Mouse (Mus musculus) kidney, adult 8-10 months (tissue): ENCODE measurements at regions not wholly inside any gene's neighbourhood (a gene's known extent, or its start where the extent isn't known, plus 50 kb on each side); places are given as distances from the start of the nearest gene placed in this dataset.

Source experiments
- DNase-seq, 2 experiments: peaks; one replicate each; pipeline ENCODE4 v3.0.0; 2022

DNA sequence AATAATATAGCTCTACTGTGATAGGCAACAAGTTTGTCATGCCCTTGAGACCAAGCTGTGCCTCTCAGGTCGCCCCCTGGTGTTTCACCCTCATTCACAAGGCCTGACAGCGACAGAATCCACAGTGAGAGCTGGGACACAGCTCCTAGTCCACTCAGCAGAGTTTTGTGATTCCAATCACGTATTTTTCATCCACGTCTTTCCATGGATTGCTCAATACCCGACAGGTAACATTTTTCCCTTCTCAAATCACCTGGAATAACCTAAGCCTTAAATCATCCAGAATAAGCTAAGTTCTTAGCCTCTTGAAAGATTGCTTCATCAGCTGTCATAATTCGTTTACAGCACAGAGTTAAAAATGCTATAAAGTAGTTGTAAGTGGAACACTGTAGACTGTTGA, 211.3 kb downstream of the Ccdc91 start:
- DNase-seq = no peak

DNA sequence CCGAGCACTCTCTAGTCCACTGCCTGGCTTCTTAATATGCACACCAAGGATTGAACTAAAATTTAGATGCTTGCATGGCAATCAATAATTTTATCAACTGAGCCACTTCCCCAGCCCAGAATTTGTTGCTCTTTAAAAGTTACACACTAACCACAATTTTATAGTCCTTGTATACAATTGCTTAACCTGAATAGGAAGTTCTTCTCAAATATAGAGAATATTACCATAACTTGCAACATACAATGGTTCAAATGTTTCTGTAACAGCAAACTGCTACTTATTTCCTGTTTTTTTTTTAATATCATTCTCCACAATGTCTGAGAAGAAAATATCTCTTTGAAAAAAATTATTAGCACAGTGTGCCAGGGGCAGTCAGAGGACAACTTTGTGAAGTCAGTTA, 222.6 kb downstream of the Ccdc91 start:
- no peak for DNase-seq

DNA sequence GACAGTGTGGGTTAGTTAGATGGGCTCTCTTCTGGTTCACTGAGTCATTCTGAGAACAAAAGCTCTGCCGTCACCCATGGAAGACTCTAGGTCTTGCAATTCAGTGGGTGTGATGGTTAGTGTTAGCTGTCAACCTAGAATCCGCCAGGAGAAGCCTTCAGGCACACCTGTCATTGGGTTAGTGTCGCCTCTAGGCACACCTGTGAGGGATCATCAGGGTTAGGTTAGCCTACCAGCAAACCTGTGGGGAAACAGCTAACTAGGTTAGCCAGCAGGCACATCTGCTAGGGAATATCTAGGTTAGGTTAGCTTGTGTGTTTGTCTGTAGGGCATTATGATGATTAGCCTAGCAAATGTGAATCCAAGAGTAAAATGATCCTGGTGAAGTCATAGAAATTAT, 223.8 kb downstream of the Ccdc91 start:
- DNase-seq = no peak

DNA sequence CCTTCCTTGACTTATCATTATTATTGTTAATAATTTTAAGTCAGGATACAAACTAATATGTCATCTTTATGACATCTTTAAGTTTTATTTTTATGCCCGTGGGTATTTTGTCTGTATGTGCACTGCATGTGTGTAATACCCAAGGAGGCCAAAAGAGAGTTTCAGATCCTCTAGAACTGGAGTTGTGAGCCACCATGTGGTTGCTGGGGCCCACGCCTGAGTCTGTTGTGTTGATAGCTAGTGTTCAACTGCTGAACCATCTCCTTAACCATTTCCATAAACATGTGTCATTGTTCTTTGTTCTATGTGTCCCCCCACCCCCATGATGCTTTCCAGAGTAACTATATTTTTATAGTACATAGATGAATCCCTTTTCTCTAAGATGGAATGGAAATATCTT, 225.0 kb downstream of the Ccdc91 start:
- no peak for DNase-seq

DNA sequence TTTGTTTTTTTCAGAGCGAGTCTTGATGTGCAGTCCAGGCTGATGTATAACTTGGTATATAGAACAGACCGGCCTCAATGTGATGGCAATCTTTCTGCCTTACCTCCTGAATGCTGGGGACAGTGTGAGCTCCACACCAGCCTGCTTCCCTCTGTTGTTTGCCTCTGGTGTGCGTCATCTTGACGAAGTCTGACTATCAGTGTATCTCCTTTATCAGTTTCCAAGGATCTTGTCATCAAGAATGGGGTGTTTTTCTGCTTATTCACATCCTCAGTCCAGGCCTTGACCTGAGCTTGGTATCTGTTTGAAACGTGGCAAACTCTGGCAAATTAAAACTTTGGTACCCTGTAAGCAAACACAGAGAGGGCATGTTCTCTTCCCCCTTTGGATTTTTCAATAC, 226.3 kb downstream of the Ccdc91 start:
- no peak for DNase-seq

DNA sequence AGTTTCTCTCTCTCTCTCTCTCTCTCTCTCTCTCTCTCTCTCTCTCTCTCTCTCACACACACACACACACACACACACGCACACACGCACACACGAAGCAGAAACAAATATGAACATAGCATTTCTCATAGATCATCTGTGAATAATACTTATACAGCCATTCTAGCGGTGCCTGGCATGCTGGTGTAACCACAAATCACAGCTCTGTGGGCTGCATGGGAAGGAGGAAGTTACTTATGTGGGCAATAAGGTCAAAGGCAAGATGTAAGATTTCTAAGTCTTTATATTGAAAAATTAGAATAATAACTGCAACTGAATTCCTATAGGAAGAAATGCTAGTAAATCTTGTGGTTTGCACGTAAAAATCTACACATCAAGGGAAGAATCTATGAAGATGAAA, 228.7 kb downstream of the Ccdc91 start:
- no peak for DNase-seq

DNA sequence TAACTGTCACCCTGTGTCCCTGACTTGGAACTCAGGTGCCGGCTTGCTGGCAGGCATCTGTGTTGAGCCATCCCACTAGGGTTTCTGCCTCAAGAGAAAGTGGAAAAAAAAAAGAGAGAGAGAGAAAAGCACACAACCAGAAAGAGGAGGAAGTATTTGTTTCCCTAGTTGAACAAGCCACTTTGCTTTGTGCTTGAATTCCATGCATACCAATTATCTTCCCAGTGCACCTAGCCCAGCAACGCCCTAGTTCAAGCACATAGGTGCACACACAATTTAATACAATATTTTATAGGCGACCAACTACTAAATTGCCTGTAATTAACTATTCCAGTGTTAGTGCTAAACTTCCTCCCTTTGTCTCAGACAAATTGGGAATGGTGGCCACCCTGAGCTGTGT, 230.3 kb downstream of the Ccdc91 start:
- no peak for DNase-seq

DNA sequence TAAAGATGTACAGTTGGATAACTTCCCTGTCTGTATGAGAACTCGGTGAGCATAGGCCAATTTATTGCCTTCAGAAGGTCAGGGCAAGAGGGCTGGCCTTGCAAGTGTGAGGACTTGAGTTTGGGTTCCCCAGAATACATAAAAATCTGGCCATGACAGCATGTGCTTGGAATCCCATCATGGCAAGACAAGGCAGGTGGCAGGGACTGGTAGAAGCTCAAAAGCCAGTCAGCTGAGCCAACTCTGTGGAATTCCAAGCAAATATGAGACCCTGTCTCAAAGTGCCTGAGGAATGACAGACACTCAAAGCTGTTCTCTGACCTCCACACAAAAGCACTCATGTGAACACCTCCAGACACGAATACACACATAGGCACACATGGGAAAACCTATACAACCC, 231.1 kb downstream of the Ccdc91 start:
- no peak for DNase-seq

DNA sequence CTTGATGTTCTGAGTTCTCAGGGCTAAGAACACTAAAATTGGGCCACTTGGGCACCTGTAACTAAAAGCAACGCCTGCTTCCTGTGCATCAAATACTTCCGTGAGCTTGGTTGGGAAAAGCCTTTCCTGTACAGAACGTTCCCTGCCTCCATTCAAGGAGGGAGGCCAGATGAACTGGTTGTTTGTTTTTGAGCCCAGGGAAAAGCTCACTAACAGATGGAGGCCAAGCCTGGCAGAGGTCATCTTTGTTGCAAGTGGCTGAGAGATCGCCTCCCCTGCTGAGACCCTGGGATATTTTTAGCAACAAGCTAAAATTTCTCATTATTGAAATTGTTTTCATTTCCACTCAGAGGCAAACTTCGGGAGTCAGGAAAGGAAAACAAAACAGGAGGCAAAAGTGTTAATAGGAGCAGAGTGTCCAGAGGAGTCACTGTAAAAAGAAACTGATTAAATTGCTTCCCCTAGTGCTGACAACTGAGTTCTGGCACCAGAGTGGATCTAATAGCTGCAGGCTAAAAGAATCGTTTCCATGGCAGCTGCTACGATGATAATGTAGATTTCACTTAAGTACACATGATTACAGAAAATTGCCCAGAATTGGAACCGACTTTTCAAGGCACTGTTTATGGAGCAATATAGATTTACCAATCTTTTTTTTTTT, 242.6 kb downstream of the Ccdc91 start:
- no peak for DNase-seq

DNA sequence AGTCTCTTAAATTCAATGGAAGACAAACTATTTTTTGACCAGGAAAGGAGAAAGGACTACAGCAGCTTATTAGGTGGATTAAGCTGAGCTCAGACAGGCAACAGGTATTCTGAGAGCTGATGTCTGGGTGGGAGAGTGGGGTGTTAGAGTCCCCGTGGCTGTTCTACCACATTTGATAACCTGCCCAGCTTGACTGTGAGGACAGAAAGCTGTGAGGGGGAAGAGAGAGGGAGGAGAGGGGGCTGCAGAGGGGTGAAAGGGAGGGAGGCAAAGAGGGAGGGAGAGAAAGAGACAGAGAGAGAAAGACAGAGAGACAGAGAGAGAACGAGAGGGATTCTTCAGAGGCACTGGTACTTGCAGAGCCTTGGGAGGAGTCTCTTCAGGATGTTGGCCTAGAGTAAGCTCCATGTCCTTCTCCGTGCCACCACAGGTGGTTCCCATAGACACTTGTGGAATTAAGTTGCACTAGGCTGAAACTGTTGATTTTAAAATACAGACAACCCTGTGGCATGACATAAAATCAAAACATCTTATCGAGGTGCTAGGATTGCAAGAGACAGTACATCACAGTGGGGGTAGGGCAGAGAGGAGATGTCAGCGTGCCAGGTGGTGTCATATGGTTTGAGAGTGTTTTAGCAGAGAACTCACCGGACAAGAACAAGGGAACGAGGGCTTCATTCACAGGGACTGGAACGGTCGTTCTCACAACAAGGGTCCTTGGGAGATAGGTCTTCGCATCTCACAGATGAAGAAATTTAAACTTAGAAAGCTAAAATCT, 243.3 kb downstream of the Ccdc91 start:
- no peak for DNase-seq

DNA sequence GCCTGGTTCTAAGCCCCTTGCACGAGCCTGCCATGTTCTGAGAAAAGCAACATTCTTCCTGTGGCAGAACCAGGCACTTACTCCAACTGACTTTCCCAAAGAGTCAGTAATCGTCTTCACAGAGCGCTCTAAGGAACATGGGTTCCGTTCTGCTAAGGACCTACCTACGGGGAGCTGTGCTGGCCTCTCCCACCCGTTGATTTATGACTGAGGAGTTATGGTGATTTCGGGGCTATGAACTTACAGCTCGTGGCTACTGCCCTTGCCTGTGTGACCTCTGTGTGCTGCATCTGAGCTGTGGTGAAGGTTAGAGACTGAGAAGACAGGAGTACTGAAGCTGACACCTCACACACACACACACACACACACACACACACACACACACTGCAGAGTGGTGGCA, 243.9 kb downstream of the Ccdc91 start:
- no peak for DNase-seq

DNA sequence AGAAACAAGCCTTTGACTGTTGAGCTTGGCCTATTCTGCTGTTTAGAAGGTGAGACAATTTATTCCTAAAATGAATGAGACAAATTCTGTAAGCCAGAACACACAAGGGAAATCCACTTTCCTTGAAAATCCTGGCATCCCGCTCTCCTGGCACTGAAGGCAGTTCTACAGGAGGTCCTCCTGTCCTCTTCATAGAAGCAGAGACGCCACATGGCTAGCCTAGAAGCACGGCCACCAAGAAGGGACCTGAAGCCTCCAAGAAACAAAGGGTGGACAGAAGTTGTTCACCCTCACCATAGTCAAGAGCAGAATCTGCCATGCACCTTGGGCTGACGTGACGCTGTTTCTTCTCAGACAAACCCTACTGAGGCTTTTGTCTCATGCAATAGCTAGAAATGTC, 247.7 kb downstream of the Ccdc91 start:
- no peak for DNase-seq

DNA sequence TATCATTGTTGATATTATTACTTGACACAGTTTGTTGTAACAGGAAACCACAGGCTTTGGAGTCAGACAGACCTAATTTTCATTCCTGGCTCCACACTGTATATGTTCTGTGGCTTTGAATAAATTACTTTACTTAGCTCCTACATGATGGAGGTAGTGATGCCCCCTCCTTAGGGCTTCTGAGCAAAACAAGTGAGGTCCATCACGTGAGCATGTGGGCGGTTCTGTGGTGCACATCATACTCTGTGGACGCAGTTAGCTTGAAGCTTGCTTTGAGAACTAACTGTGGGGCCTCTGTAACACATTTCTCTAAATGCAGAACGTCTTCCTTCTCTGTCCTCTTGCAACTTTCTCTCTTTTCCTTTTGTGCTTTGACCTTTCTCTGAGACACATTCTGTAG, 251.4 kb downstream of the Ccdc91 start:
- DNase-seq = no peak

DNA sequence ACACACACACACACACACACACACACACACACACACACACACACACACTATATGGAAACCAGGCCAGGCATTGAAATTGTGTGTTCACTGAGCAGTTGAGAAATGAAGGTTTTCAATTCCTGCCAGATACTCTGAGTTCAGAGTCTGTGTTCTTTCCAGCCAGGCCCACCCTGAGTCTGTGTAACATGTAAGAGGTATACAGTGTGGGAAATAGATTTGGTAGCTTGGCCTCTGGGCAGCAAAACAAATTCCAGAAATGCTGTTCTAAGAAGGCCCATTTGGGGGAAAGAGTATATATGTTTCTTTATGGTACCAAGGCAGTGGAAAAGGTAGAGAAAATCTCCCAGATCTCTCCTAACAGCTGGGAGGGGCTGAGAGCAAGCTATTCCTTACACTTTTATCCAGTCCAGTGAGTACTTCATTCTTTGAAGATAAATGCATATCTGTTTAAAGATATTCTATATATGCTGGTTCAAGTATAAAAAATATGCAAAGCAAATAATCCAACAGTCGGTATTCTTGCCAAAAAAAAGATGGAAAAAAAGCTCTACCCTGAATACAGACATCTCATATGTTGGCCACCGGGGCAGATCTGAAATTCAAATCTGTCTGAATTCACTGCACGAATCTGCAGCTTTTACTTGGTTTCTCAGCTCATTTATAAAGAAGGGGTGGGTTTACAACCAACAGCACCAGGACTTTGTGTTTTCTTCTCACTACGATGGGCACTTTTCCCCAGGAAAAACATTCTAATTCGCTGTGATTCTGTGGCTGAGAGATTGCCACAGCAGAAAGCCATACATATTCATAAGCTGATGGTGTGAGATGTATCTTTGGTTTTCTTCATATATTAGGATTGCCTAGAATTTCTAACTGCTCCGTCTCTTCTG, 252.3 kb downstream of the Ccdc91 start:
- no peak for DNase-seq

DNA sequence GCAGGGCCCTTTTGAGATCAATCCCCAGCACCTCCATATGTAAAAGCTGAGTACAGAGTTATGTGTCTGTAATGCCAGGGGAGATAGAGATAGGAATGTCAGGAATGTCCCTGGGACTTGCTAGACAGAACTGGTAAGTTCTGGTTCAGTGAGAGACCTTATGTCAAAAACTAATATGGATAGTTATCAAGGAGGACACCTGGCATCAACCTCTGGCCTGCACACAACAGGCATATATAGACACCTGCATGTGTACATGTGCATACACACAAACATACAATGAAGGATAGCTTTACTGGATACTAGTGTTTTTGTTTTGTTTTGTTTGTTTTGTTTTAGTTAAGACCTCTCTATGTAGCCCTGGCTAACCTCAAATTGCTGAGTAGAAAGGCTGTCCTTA, 254.1 kb downstream of the Ccdc91 start:
- DNase-seq = no peak

DNA sequence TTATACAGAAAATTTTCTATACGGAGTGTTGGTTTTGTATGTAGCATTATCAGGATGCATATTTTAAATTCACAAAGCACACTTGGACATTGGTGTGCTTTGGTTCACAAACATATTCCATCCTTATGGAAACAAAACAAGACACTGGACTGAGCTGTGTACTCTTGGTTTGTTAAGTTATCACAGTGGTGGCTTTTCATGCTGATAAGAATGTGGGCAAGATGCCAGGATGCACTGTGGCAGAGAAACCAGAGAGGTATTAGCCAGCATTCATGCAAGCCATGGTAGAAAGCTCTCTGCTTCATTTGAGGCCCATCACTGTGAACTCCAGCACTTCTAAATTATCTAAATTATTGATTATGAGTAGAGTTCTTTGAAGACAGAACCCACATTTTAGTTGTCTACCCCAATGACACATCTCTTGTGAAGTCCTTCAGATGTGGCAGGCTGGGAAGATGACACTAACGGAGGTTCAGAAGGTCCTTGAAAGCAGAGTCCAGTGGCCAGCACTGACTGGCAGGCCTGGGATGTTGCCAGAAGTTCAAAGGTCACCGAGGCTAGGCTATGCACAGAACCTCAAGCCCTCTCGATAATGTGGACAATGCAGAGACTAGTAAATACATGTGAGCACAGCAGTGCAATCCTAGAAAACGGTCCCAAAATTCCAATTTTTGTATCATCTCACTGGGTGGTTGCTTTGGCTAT, 263.1 kb downstream of the Ccdc91 start:
- peak in 1 of 2 experiments; percentile 21 for DNase-seq

DNA sequence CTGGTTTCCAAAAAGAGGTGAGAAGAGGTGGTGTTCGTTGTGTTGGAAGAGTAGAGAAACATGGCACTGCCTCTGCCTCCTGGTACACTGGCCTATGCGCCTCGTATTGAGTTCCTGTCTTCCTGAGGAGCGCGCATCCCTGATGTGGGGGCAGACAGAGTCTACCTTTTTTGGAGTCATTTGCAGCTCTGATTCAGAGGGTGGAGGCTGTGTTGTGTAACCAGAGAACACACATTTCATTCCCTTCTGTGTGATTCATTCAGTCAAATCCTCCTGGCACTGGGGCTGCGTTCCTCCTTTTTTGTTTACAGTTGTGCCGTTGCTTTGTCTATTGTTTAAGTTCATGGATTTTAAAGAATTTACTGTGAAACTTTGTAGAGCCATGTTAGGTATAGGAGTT, 265.8 kb downstream of the Ccdc91 start:
- DNase-seq = no peak

DNA sequence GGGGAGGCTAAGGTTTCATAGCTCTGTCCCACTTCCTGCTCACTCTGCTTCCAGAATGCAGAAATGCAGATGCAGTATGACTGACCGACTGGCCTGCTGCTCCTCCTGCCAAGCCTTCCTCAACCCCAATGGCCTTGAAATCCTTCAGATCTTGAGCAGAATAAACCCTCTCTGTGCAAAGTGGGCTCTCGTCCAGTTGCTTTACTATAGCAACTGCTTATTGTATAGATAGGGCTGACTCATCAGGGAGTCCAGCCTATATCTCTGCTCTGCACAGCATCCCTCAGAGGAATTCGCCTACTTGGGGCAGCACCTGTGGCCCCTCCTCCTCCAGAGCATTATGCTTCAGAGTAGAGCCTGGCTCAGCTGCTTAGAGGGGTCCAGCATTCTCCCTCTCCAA, 268.5 kb downstream of the Ccdc91 start:
- DNase-seq = no peak

DNA sequence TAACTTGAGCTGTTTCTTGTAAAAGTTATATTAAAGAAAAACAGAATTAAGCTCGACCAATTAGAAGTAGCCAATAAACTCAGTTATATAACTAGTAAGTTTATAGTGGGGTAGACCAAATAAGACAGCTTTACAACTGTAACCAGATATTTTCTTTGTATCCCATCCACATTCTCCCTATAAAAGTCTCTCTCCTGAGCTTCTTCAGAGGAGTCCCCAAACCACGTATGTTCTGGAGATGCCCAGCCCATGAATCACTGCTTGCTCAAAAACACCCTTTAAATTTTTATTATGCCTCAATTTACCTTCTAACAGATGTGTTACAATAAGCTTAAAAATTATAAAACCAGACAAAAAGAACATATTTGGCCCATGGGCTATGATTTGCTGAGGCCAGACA, 270.1 kb downstream of the Ccdc91 start:
- DNase-seq = no peak

DNA sequence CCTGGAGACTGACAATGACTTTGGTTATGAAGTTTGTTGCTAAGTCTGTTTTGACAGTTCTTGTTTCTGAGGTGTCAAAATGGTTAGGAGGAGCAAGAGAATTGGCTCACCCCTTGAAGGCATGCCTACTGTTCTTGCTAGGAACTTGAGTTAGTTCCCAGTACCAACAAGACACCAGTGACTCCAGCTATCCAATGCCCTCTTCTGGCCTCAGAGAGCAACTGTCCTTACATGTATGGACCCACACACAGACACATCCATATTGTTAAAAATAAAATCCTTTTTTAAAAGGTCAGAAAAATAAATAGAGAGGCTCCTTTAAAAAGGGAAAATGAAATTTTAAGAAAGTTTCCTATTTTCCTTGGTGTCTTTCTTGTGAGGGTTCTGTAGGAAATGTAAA, 272.3 kb downstream of the Ccdc91 start:
- DNase-seq = no peak

DNA sequence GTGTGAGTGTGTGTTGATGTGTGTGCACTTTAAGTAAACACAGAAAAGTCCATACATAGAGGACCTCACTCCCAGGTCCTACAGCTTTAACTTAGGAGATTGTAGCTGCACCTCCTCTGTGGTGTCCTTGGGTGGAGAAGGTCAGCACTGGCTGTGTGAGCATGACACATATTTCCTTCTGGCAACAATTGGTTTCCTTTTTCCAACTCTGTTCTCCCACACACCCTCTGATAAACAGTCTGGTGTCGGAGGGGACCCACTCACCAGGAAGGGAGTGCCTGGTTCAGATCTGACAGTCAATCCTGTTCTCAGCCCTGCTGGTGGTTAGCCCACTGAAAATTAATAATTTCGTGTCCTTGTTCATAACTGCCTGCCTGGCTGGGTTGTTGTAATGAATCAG, 276.7 kb downstream of the Ccdc91 start:
- DNase-seq = peak; percentile 6 to 41

DNA sequence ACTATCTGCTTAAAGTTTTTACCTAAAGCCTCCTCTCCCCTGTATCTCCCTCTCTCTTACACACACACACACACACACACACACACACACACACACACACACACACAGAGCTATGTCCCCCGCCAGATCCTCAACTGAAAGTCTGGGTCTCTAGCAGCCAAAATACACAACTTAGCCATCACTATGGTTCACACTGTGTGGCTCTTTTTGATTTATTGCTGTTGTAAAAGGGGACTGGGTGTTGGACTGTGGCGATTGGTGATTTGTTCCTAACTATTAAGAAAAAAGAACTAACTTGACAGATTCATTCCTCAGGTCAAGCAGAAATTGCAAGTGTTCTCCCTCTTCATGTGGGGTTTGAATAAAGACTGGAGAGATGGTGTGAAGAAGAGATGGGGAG, 278.2 kb downstream of the Ccdc91 start:
- DNase-seq = no peak
